Mouse (Mus musculus): ENCODE results near the gene Acer1. TPM values are rescaled to one million over a fixed set of nuclear protein-coding genes. Genes with fewer than 3 reads are reported as not detected.

Acer1 gene
- polyA plus RNA-seq (2014; fragmentation: Nextera tagmentation; extraction: Ambion mirVana): not detected in 2 replicates

GRCm38 (mm10) chr17:56982013-56982412 lies at the start of gene Acer1:
TSS of gene Acer1 (minus strand) at chr17:56982126.
- Histone ChIP-seq H3K4me3 (ENCODE audit: low read depth, low read length) (no peak within 1 kb of the TSS), H3K27me3 (ENCODE audit: control insufficient read depth, insufficient read depth, low read length) (no peaks in the 10 kb centered on the region), H3K4me2 (ENCODE audit: low read depth, severe bottlenecking) (no peak within 1 kb of the TSS), H3K4me1 (ENCODE audit: control insufficient read depth, insufficient read depth, low read length) (no peaks in the 10 kb centered on the region), H3K9ac (ENCODE audit: low read length) (no peak within 1 kb of the TSS), H3K36me3 (ENCODE audit: control insufficient read depth, insufficient read depth, low read length) (no peaks in the 10 kb centered on the region), H3K27ac (replicated peaks; ENCODE audit: low read depth, low read length) (no peak within 1 kb of the TSS), H3K9me3 (ENCODE audit: control insufficient read depth, low read length) (no peaks in the 10 kb centered on the region)
- DNase-seq (ENCODE audit: low spot score): no peak
- WGBS: 70% methylated on average over 5 of the region's 5 CpGs
- no peak for ATAC-seq (ENCODE audit: insufficient number of reproducible peaks, low FRiP score, low TSS enrichment, low read depth)

- WGBS: under 1% methylated on average over 89 of the region's 99 CpGs
- Histone ChIP-seq H3K36me3 (ENCODE audit: control insufficient read depth, insufficient read depth, low read length) (peaks cover 15% of the 10 kb centered on the region; the same call in 1 of the 2 replicates), H3K4me1 (ENCODE audit: control insufficient read depth, insufficient read depth, low read length) (peaks cover 8% of the 10 kb centered on the region), H3K4me2 (ENCODE audit: low read depth, severe bottlenecking) (peak within 1 kb of the TSS; percentile 97), H3K9ac (ENCODE audit: low read length) (peak within 1 kb of the TSS; percentile 99), H3K9me3 (ENCODE audit: control insufficient read depth, low read length) (no peaks in the 10 kb centered on the region), H3K27ac (replicated peaks; ENCODE audit: low read depth, low read length) (peak within 1 kb of the TSS; percentile 91), H3K27me3 (ENCODE audit: control insufficient read depth, insufficient read depth, low read length) (no peaks in the 10 kb centered on the region), H3K4me3 (ENCODE audit: low read depth, low read length) (peak within 1 kb of the TSS; percentile 75)
- no peak for ATAC-seq (ENCODE audit: insufficient number of reproducible peaks, low FRiP score, low TSS enrichment, low read depth)
- DNase-seq (ENCODE audit: low spot score): peak; percentile 69
Measured at GRCm38 (mm10) chr17:57030931-57031660, 49.2 kb upstream of the Acer1 start, which contains the start of gene Khsrp. TSS of gene Khsrp (minus strand) at chr17:57031522.

GRCm38 (mm10) chr17:57029691-57030090 lies 47.8 kb upstream of the Acer1 start:
- no peak overlapping the region for H3K9ac ChIP-seq (ENCODE audit: low read length)
- ATAC-seq (ENCODE audit: insufficient number of reproducible peaks, low FRiP score, low TSS enrichment, low read depth): no peak
- DNase-seq (ENCODE audit: low spot score): no peak
- H3K27ac ChIP-seq (replicated peaks; ENCODE audit: low read depth, low read length): no peak overlapping the region
- WGBS: 39% methylated on average over 8 of the region's 8 CpGs
- H3K27me3 ChIP-seq (ENCODE audit: control insufficient read depth, insufficient read depth, low read length): no peaks in the 10 kb centered on the region
- no peaks in the 10 kb centered on the region for H3K9me3 ChIP-seq (ENCODE audit: control insufficient read depth, low read length)
- H3K4me1 ChIP-seq (ENCODE audit: control insufficient read depth, insufficient read depth, low read length): peaks cover 8% of the 10 kb centered on the region
- H3K36me3 ChIP-seq (ENCODE audit: control insufficient read depth, insufficient read depth, low read length): peaks cover 28% of the 10 kb centered on the region
- peak overlapping the region; percentile 97 for H3K4me2 ChIP-seq (ENCODE audit: low read depth, severe bottlenecking)
- peak overlapping the region; percentile 75 for H3K4me3 ChIP-seq (ENCODE audit: low read depth, low read length)

- 88% methylated on average over 4 of the region's 4 CpGs for WGBS
- H3K27me3 ChIP-seq (ENCODE audit: control insufficient read depth, insufficient read depth, low read length): no peaks in the 10 kb centered on the region
- H3K4me1 ChIP-seq (ENCODE audit: control insufficient read depth, insufficient read depth, low read length): peaks cover 8% of the 10 kb centered on the region
- ATAC-seq (ENCODE audit: insufficient number of reproducible peaks, low FRiP score, low TSS enrichment, low read depth): no peak
- H3K9ac ChIP-seq (ENCODE audit: low read length): no peak overlapping the region
- no peak for DNase-seq (ENCODE audit: low spot score)
- H3K4me2 ChIP-seq (ENCODE audit: low read depth, severe bottlenecking): no peak overlapping the region
- H3K27ac ChIP-seq (replicated peaks; ENCODE audit: low read depth, low read length): no peak overlapping the region
- H3K36me3 ChIP-seq (ENCODE audit: control insufficient read depth, insufficient read depth, low read length): peaks cover 47% of the 10 kb centered on the region
- H3K4me3 ChIP-seq (ENCODE audit: low read depth, low read length): no peak overlapping the region
- no peaks in the 10 kb centered on the region for H3K9me3 ChIP-seq (ENCODE audit: control insufficient read depth, low read length)
Measured at GRCm38 (mm10) chr17:57027471-57027870, 45.5 kb upstream of the Acer1 start.

GRCm38 (mm10) chr17:57020960-57021359 lies 39.0 kb upstream of the Acer1 start:
- DNase-seq (ENCODE audit: low spot score) (no peak), ATAC-seq (ENCODE audit: insufficient number of reproducible peaks, low FRiP score, low TSS enrichment, low read depth) (no peak)
- 93% methylated on average over 5 of the region's 5 CpGs for WGBS
- no peak overlapping the region for H3K4me3 ChIP-seq (ENCODE audit: low read depth, low read length)
- no peak overlapping the region for H3K27ac ChIP-seq (replicated peaks; ENCODE audit: low read depth, low read length)
- no peak overlapping the region for H3K9ac ChIP-seq (ENCODE audit: low read length)
- H3K27me3 ChIP-seq (ENCODE audit: control insufficient read depth, insufficient read depth, low read length): no peaks in the 10 kb centered on the region
- H3K4me1 ChIP-seq (ENCODE audit: control insufficient read depth, insufficient read depth, low read length): no peaks in the 10 kb centered on the region
- H3K36me3 ChIP-seq (ENCODE audit: control insufficient read depth, insufficient read depth, low read length): peaks cover 50% of the 10 kb centered on the region
- no peak overlapping the region for H3K4me2 ChIP-seq (ENCODE audit: low read depth, severe bottlenecking)
- no peaks in the 10 kb centered on the region for H3K9me3 ChIP-seq (ENCODE audit: control insufficient read depth, low read length)

- peaks cover 38% of the 10 kb centered on the region for H3K36me3 ChIP-seq (ENCODE audit: control insufficient read depth, insufficient read depth, low read length)
- no peak overlapping the region for H3K4me2 ChIP-seq (ENCODE audit: low read depth, severe bottlenecking)
- H3K4me3 ChIP-seq (ENCODE audit: low read depth, low read length): no peak overlapping the region
- H3K27me3 ChIP-seq (ENCODE audit: control insufficient read depth, insufficient read depth, low read length): no peaks in the 10 kb centered on the region
- no peak overlapping the region for H3K9ac ChIP-seq (ENCODE audit: low read length)
- H3K9me3 ChIP-seq (ENCODE audit: control insufficient read depth, low read length): no peaks in the 10 kb centered on the region
- no peaks in the 10 kb centered on the region for H3K4me1 ChIP-seq (ENCODE audit: control insufficient read depth, insufficient read depth, low read length)
- DNase-seq (ENCODE audit: low spot score) (no peak), ATAC-seq (ENCODE audit: insufficient number of reproducible peaks, low FRiP score, low TSS enrichment, low read depth) (no peak)
- WGBS: 75% methylated on average over 2 of the region's 2 CpGs
- H3K27ac ChIP-seq (replicated peaks; ENCODE audit: low read depth, low read length): no peak overlapping the region
Measured at GRCm38 (mm10) chr17:57019693-57020092, 37.8 kb upstream of the Acer1 start.

GRCm38 (mm10) chr17:57012245-57012795 lies 30.4 kb upstream of the Acer1 start:
- ATAC-seq (ENCODE audit: insufficient number of reproducible peaks, low FRiP score, low TSS enrichment, low read depth): no peak
- no peak for DNase-seq (ENCODE audit: low spot score)
- H3K4me2 ChIP-seq (ENCODE audit: low read depth, severe bottlenecking): peak overlapping the region; percentile 84; the same call in 1 of the 2 replicates
- peak overlapping the region; percentile 72; the same call in 1 of the 2 replicates for H3K27ac ChIP-seq (replicated peaks; ENCODE audit: low read depth, low read length)
- H3K4me1 ChIP-seq (ENCODE audit: control insufficient read depth, insufficient read depth, low read length): peaks cover 4% of the 10 kb centered on the region; the same call in 1 of the 2 replicates
- H3K9me3 ChIP-seq (ENCODE audit: control insufficient read depth, low read length): no peaks in the 10 kb centered on the region
- WGBS: 75% methylated on average over 13 of the region's 13 CpGs
- no peaks in the 10 kb centered on the region for H3K36me3 ChIP-seq (ENCODE audit: control insufficient read depth, insufficient read depth, low read length)
- peak overlapping the region; percentile 80; the same call in 1 of the 2 replicates for H3K9ac ChIP-seq (ENCODE audit: low read length)
- no peaks in the 10 kb centered on the region for H3K27me3 ChIP-seq (ENCODE audit: control insufficient read depth, insufficient read depth, low read length)
- H3K4me3 ChIP-seq (ENCODE audit: low read depth, low read length): peak overlapping the region; percentile 68; the same call in 1 of the 2 replicates

GRCm38 (mm10) chr17:57011236-57012141 lies 29.6 kb upstream of the Acer1 start, which contains the start of the genes Gtf2f1 and Gm17949:
TSS of gene Gtf2f1 (minus strand) at chr17:57011288.
TSS of gene Gm17949 (plus strand) at chr17:57011469.
- peaks cover 4% of the 10 kb centered on the region; the same call in 1 of the 2 replicates for H3K4me1 ChIP-seq (ENCODE audit: control insufficient read depth, insufficient read depth, low read length)
- peak within 1 kb of the TSS; percentile 68 for H3K4me3 ChIP-seq (ENCODE audit: low read depth, low read length)
- DNase-seq (ENCODE audit: low spot score) (peak; percentile 99), ATAC-seq (ENCODE audit: insufficient number of reproducible peaks, low FRiP score, low TSS enrichment, low read depth) (peak; percentile 89)
- WGBS: under 1% methylated on average over 51 of the region's 51 CpGs
- no peaks in the 10 kb centered on the region for H3K9me3 ChIP-seq (ENCODE audit: control insufficient read depth, low read length)
- peak within 1 kb of the TSS; percentile 80 for H3K9ac ChIP-seq (ENCODE audit: low read length)
- no peaks in the 10 kb centered on the region for H3K27me3 ChIP-seq (ENCODE audit: control insufficient read depth, insufficient read depth, low read length)
- H3K4me2 ChIP-seq (ENCODE audit: low read depth, severe bottlenecking): peak within 1 kb of the TSS; percentile 84
- peak within 1 kb of the TSS; percentile 72 for H3K27ac ChIP-seq (replicated peaks; ENCODE audit: low read depth, low read length)
- peaks cover 2% of the 10 kb centered on the region; the same call in 1 of the 2 replicates for H3K36me3 ChIP-seq (ENCODE audit: control insufficient read depth, insufficient read depth, low read length)
